Mouse (Mus musculus) cerebellum, adult 9-10 months (tissue): Measurements from ENCODE around the gene Frrs1l.
A peak's percentile ranks its signal among the peaks of the same experiment; 100 is the strongest.

Source experiments
- DNase-seq: peaks from one replicate; pipeline ENCODE4 v3.0.0; 2022

Gene Frrs1l

DNA sequence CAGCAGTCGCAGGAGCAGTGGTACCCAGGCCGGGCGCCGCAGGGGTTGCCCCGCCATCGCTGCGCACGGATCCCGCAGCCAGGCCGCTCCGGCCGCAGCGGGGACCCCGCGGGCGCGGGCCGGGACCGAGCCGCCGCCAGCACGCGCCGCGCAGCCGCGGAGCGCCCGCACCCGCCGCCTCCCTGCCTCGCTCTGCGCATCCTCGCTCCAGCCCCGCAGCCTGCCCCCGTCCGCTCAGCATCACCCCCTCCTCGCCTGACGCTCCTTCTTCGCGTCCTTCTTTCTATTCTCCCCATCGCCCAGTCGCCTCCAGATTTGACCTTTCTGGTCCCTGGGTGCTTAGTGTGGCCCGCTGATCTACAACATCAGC, at the start of gene Frrs1l:
Gene Frrs1l (minus strand): TSS at position 177 of the 370 bp plus-strand sequence.
- DNase-seq: peak; percentile 67

DNA sequence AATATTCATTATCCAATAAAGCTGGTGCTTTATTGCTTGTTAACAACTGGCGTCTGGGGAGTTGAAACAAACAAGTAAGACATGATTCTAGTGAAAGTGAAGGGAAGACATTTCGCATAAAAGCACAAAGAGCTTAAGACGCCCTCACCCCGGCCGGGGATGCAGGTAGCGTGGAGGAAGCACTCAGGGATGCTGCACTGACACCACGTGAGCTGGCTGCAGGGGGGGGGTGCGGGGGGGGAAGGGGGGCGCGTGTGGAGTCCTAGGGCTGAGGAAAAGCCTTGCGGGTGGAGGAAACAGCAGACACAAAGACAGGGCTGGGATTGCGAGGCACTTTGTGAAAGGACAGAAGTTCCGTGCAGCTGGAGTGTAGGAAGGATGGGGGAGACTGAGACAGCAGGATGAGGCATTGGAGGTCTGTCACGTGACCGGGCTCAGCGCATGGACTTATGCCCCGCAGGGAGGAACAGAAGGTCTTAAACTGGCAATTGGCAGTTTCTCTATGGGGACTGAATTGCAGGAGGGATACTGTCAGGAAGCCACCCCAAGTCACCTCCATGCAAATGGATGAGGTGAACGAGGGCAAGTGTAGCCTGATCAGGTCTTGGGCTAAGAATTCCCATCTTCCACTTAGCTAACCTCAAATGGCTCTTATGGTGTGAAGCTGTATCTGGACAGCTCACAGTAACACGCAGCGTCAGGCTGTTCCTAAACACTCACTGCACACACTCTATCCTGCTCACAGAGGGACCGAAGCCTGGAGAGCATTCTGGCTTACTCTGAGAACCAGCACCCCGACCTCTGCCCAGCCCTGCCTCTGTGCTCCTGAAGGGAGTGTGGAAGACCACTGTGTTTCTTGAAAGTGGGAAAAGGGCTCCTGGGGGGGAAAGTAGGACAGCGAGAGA, 49.2 kb upstream of the Frrs1l start:
- DNase-seq: peak; percentile 87

DNA sequence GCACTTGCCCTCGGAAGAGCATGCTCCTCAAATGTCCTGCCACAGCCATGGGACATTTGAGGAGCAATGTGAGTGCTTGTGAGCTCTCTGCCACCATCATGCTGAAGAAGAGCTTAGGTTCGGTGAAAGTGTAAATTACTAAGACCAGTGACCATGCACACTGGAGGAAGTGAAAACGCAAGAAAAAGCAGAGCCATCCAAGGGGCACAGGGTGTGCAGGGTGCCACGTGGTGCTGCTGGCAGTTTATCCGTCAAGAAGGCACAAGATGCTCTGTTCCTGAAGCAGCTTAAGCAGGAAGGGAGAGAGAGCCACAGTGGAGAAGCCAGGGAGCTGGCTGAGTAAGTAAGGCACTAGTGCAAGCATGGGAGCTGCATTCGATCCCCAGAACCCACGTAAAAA, 47.4 kb upstream of the Frrs1l start:
- DNase-seq: no peak

DNA sequence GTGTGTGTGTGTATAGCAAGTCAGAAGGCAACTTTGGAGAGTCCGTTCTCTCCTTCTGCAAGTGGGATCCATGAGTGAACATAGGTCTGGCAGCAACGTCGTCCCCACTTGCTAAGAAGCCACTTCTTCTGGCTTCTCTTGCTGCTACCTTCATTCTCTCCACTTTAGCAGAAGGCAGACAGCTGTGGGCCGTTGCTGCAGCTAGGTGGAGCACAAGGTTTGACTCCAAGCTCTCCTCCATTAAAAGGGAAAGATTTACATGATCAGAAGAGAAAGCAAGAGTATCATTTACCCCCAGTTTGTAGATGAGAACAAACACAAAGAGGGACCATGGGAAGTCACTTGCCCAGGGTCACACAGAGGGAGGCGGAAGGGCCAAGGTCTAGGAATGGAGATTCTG, 44.0 kb upstream of the Frrs1l start:
- DNase-seq: no peak

DNA sequence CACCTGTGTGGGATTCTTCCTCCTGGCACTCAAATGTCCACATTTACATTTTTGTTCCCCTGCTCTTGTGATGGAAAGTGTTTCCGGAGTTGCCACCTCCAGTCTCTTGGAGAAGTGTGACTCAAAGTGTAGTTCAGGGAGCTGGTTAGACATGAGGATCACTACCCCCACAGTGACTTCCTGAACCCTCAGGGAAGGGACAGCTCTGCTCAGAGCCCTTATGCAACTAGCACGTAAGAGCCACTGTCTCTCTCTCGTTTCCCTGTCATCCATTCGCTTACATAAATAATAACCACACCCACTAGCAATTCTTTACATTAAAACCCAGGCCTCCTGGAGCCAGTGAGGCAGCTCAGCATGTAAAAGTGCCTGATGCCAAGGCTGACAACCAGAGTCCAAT, 41.2 kb upstream of the Frrs1l start:
- no peak for DNase-seq

DNA sequence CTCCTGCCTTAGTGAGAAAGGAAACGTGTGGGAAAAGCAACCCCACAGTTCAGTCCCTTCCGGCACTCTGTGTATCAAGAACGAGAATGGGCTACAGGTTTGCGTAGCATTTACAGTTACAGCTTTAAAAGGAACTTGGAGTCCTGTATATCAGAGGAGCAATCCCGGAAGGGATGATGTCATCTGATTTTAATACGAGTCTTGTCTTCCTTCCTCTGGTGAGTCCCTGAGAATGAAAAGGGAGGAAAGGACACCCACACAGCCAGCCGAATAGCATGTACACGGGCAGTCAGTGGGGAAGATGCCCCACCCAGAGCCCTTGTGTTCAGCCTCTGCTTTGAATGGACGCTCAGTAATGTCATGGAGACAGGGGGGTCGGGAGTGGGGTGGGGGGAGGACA, 37.8 kb upstream of the Frrs1l start:
- no peak for DNase-seq

DNA sequence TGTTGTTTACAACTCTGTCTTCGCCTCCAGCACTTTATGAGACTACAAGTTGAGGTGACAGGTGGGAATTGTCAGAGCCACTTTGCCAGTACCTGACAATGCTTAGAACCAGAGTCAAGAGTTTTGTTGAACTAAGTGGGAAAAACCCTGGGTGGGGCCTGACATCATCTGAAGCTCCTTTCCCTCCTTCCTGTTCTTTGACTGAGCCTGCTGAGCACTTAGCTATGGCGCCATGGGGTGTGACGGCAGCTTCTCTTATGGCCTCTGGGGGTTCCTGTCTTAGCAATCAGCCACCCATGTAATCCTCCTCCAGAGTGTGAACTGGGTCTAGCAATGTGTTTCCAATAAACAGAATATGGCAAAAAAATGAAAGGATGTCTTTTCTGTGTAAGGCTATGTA, 33.3 kb upstream of the Frrs1l start:
- no peak for DNase-seq

DNA sequence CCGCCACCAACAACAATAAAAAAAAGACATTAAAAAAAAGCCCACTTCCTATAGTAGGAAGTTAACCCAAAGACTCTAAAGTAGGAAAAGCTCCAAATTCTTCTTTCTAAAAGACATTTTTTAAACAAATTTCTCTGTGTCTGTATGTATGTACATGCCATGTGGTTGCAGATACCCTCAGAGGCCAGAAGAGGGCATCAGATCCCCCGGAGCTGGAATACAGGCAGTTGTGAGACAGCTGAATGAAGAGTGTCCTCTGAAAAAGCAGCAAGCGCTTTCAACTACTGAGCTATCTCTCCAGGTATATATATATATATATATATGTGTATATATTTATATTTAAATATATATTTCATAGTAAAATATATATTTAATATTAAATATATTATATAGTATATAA, 31.1 kb upstream of the Frrs1l start:
- DNase-seq: no peak

DNA sequence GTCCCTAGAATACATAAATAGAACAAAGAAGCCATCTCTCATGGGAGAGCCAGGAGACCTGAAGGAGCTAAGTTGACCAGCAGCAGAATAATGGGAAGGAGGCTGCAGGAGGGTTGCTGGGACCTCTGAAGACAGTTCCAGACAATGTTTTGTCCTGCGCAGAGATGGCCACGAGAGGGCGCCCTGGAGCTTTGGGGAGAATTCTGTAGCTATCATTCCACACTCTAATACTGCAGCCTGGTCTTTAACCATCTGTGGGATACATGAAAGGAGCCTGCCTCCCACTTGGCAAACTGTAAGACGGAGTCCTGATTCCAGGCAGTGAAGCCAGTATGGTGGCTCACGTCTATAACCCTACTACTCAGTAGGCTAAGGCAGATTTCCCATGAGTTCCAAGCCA, 27.0 kb upstream of the Frrs1l start:
- DNase-seq: peak; percentile 82

DNA sequence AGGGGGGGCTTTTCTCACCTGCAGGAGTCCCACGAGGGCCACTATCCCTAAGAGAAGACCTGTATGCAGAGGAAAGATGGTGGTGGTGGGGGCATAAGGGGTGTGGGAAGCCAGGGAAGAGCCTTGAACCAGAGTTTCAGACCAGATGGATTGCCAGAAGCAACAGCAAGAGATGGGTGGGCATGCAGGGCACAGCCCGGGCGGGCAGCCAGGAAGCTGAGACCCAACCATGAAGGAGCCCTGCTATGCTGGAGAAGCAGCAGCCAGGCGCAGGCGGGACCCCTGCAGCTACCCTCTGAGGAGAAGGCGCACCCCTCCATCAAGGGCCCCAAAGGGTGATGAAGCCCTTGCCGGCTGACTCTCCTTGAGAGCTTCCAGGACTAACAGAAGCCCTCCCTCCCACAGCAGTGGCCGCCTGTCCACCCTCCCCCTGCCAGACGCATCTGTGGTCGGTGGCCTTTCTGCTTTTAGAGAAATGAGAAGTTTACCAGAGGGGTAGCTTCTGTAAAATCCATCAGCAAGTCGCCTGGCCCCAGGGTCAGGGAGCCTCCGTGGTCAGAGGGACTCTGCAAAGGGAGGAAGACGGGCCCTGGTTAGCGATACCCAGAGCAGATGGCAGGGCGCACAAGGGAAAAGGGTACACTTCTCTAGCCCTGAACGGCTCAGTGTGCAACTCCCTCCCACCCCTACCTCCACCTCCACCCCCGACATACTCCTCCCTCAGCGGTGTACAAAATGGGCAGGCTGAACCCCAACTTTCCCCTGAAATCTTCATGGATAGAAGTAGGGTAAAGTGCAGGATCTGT, 26.4 kb upstream of the Frrs1l start:
- DNase-seq: no peak

DNA sequence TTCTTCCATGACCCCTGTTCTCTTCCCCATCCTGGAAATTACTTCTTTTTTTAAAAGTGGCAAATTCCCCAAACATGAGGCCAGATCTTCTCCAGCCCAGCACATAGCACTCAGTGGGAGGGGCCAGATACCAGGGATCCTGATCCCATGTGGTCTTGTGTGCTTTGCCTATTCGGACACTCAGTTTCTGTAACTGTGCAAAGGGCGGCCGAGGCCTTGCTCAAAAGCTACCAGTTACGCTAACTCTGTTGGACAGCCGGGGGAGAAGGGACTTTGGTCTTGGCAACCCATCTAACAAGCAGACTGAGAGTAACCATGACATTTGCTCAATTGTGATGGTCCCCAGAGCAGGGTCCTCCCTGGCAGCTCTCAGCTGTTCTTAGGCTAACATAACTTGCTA, 24.8 kb upstream of the Frrs1l start:
- DNase-seq: no peak

DNA sequence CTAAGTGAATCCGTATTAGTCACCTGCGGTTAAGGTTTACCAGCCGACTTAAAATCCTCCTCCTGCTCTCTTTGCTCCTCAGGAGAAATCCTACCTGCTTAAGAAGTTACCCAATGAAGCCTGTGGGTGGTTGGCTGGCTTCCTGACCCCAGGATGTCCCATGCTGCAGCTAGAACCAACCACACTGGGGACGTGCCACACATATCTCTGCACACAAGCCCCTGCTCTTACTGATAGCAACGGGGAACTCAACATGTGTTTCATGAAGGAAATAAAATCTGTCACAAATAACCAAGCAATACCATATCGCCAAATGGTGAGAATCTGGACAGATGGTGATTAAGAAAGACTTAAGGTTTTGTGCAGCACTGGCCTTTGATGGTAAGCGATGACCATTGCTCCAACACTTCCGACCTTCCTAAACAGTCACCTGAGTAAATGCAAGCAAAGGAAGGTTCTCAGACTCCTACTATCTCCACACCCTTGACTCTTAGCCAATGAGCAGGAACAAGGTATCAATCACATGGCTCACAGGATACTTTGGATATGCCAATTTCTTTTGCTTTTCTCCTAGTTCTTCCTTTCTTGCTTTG, 21.4 kb upstream of the Frrs1l start:
- DNase-seq: no peak

DNA sequence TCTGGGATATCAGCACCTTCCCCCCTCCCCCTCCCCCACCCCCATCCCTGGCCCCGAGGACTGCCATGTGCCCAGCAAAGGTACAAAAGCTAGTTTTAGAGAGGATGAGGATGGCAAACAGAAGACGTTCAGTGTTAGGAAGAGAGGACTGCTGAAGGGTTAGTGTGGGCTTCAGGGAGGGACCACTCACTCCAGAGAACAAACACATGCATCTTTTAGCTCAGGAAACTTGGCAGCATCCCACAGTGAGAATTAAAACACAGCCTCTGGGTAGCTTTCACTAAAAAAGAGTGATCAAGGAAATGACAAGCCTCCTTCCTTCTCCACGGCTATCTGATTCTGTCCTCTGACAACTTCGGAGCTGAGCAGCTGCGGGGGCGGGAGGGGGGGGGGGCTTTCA, 20.7 kb upstream of the Frrs1l start:
- DNase-seq: no peak

DNA sequence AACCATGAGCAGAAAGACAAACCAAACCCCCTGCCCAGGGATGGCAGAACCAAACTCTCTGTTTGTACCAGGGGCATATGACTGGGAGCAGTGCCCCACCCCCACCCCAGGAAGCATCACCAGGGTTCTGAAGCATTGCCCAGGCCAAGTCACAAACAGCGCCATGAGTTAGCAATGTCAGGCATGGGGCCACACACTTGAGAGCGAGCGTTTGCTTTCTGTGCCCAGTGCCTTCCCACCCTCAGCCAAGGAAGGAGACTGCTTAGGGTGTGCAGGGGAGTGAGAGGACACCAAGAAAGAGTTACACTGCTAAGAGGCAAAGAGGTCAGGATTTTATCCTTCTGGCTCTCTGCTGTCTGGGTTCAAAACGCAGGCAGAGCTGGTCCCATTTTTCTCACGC, 20.2 kb upstream of the Frrs1l start:
- DNase-seq: no peak

DNA sequence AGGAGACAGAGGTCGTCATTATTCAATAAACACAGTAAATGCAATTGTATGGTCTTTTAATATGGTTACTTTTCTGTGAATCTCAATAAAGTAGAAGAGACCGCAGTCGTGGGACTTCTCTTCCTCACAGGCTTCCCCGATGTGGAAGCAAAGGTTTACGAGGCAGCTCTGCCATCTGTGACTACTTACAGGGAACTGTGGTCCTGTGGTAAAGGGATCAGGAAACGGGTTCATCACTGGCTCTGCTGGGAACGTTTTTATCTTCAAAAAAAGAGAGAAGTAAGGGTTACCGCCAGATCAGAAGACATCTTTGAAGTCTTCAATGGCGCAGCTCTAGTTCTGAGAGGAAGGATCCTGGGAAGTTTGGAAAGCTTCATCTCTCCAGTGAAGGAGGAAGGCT, 17.5 kb upstream of the Frrs1l start:
- DNase-seq: no peak

DNA sequence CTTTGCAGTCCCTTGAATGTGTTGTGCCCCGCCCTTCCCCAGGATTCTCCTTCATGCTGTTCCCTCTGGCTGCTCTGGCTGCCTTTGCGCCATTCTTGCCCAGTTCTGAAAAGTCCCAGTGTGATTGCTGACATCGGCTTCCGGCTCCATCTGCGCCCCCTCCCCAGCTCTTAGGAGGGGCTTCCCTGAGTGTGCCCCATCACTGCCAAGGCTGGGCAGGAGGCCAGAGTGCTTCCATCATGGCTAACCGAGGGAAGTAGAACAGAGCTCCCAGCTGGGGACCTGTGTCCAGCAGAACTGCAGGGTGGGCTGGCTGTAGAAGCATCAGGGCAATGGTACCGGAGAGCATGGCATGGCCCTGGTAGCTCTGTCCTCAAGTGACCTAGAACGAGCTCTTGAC, 14.8 kb upstream of the Frrs1l start:
- peak; percentile 50 for DNase-seq

DNA sequence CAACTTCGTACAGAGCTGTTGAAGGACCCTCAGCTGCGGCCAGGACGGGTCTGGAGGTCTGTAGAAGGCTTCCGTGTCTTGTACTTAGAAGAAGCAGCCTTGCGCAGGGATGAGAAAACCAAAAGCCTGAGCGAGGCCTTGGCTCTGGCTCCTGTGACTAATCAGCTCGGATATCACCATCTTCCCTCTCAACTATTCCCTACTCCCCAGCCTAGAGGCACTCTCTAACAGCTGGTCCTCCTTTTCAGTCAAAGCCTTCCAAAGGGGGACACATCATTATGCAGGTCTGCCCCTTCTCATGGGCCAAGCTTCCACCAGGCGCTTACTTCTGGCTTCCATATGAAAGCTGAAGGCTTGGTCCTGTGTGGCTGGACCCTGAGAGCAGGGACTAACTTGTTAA, 13.7 kb upstream of the Frrs1l start:
- DNase-seq: no peak

DNA sequence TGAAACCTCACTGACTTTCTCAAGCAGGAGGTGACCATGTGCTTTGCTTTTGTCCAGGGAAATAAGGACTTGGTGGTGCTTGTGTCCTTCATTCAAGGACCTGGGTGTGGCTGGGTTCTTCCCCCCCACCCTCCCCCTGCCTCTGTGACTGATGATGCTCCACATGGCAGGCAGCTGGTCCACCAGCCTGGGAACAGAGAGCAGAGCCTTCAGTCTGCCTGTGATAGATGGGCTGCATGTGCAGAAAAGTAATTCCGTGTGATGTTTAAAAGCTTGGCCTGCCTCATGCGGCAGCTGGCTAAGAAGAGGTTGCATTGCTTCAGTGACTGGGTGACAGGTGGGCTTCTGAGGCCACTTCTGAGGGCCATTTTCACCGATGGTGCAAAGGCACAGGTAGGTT, 12.6 kb upstream of the Frrs1l start:
- DNase-seq: no peak

DNA sequence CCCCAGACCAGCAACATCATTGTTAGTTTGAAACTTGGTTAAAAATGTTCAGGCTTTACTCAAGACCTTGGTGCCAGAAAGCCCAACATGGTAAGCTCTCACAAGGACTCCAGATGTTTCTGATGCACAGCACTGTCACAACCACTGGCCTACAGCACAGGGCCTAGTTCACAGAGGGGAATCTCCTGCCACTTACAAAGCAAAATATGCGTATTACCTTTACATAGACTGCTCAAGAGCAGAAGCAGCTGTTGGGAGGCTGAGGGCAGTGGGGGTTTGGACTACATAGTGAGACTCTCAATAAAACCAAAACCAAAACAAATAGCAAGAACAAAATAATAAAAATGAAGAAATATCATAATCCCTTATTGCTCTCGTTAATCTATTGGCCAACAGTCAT, 11.2 kb upstream of the Frrs1l start:
- no peak for DNase-seq

DNA sequence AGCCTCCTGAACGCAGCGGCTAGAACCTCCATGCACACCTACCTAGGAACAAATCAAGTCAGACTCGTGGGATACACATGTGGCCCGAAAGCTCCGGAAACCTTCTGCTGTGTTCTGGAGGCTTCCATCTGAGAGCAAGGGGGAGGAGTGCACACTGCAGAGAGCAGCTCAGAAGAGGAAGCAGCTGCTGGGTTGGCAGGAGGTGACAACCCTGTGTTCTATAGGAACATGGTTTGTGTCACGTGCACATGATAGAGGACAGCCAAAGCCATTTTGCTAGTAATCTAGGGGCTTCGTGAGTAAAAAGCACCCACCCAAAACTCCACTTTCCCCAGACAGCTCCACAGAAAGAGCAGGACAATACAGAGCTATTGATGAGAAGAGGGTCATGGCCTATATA, 3.1 kb upstream of the Frrs1l start:
- no peak for DNase-seq

DNA sequence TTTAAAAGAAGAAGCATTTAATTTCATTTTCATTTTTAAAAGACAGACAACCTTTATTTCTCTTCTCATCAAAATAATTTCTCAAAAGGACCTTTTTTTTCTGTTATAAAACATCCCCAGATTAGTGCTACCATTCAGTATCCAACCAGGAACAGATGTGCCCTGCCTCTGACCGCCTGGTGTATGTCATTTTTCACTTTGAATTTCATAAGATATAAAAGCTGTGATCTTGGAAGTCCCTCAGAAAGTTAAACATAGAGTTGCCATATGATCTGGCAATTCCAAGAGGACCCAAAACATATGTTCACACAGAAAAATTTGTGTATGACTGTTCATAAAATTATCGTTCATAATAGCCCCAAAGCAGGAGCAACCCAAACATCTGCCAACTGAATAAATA, 1.8 kb upstream of the Frrs1l start:
- no peak for DNase-seq

DNA sequence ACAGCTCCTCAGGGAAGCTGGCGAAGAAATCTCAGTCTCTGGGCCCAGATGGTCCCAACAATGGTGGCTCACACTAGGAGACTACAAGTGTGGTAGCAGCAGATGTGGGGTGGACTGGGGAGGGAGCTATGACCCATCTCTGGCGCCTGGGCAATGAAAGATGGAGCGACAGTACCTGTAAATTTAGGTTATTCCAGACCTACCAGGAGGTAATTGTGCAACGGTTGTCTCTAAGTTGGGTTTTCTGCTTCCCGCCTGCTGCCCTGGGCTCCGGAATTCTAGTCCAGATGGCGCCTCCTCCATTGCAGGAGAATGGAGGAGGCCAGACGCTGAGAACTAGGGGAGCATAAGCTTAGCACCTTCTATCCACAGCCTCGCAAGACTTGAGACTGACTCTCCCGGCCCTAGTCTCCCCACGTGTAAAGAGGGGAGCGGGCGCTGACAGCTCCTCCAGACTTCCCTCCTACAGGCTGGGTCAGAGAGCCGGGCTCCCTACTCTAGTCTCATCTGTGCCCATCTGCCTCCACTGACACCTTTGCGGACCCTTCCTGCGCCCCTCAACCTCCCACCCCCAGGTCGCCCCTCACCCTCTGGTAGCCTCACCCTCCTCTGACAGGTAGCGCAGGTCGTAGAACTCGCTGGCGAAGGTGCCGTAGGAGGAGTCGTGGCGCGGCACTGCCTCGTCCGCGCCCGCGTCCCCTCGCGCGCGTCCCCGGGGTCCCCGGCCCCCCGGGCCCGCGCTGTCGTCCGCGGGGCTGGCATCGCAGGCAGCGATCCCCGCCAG, 568 bp downstream of the Frrs1l start:
- DNase-seq: peak; percentile 81

DNA sequence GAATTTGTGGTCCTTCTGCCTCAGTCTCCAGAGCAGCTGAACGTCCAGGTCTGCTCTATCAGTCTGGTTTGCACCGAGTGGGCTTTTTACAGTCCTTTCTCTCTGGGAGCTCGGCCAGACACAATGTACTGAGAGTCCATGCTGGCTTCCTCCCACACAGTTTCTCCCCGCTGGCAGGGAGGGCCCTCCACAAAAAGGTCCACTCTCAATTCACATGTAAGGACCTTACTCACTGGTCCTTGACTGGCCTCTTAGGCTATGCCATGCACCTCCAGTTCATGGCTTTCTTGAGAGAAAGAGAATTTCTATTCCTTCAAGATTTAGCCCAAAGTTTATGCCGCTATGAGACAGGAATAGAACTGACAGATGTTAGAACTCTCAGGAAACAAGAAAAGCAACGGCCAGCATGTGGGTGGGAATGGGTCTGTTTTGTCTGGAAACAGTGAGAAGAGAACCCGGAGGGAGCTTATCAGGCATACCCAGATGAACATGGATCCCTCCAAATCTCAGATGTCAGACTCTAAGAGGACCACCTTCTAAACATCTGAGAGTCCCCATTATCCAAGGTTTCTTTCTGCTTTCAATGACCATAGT, 24.5 kb downstream of the Frrs1l start:
- no peak for DNase-seq
